Mouse (Mus musculus): ENCODE results near the gene Cavin4. TPM values are rescaled to one million over a fixed set of nuclear protein-coding genes. Genes with fewer than 3 reads are reported as not detected.
A peak's percentile ranks its signal among the peaks of the same experiment; 100 is the strongest.
"Not testable (repeated sequence)": the region's sequence is repeated elsewhere in the genome, so short reads cannot be mapped to it uniquely, and the experiment has no call there.

Cavin4 gene
- polyA plus RNA-seq, 1 experiment from 2014 or later = 0.88 TPM

- Histone ChIP-seq H3K27me3 (replicated peaks; ENCODE audit: control insufficient read depth, insufficient read depth, low read length) (no peaks in the 10 kb centered on the region), H3K9ac (ENCODE audit: low read depth, low read length) (no peak overlapping the region), H3K36me3 (ENCODE audit: control insufficient read depth, insufficient read depth, low read length) (0 out of 2 replicates have a peak, but pooled peaks cover 2% of the 10 kb centered on the region), H3K4me1 (ENCODE audit: control insufficient read depth, insufficient read depth, low read depth, low read length) (no peaks in the 10 kb centered on the region), H3K27ac (ENCODE audit: low read depth, low read length) (no peak overlapping the region), H3K9me3 (ENCODE audit: control insufficient read depth, low read length) (no peaks in the 10 kb centered on the region), H3K4me3 (ENCODE audit: low read length) (no peak overlapping the region), H3K4me2 (ENCODE audit: low read length) (no peak overlapping the region)
- ATAC-seq = no peak
- 85% methylated on average over 9 of the region's 9 CpGs for WGBS
Measured at GRCm38 (mm10) chr4:48678793-48679192, 15.5 kb downstream of the Cavin4 start.

GRCm38 (mm10) chr4:48679728-48680127 is 16.4 kb downstream of the Cavin4 start:
- not testable (repeated sequence) for H3K4me2 ChIP-seq (ENCODE audit: low read length); H3K27ac ChIP-seq (ENCODE audit: low read depth, low read length); H3K9ac ChIP-seq (ENCODE audit: low read depth, low read length); H3K4me3 ChIP-seq (ENCODE audit: low read length); H3K9me3 ChIP-seq (ENCODE audit: control insufficient read depth, low read length); H3K36me3 ChIP-seq (ENCODE audit: control insufficient read depth, insufficient read depth, low read length); H3K4me1 ChIP-seq (ENCODE audit: control insufficient read depth, insufficient read depth, low read depth, low read length); H3K27me3 ChIP-seq (replicated peaks; ENCODE audit: control insufficient read depth, insufficient read depth, low read length)
- WGBS = 88% methylated on average over 4 of the region's 6 CpGs
- 0 out of 2 replicates have a peak, but pooled peaks have one; percentile 40 for ATAC-seq

DNA sequence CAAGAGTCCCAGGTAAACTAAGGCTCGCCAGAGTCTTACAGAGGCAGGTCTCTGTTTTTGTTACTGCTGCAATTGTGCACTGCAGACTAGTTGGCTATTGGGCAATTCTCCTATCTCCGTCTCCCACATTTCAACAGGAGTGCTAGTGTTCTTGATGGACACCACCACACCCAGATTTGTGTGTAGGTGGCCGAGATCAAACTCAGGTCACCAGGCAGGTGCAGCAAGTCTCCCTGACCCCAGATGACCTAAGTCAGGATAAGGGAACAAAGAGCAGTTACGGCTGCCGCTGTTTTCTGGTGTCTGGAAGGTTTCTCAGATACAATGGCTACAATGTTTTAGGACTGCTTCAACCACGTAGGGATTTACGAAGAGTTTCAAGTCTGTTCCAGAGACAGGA is 16.9 kb downstream of the Cavin4 start:
- WGBS = 79% methylated on average over 7 of the region's 7 CpGs
- Histone ChIP-seq H3K9ac (ENCODE audit: low read depth, low read length) (no peak overlapping the region), H3K27me3 (replicated peaks; ENCODE audit: control insufficient read depth, insufficient read depth, low read length) (no peaks in the 10 kb centered on the region), H3K27ac (ENCODE audit: low read depth, low read length) (no peak overlapping the region), H3K4me3 (ENCODE audit: low read length) (no peak overlapping the region), H3K4me2 (ENCODE audit: low read length) (no peak overlapping the region), H3K4me1 (ENCODE audit: control insufficient read depth, insufficient read depth, low read depth, low read length) (no peaks in the 10 kb centered on the region), H3K36me3 (ENCODE audit: control insufficient read depth, insufficient read depth, low read length) (no peaks in the 10 kb centered on the region), H3K9me3 (ENCODE audit: control insufficient read depth, low read length) (no peaks in the 10 kb centered on the region)
- no peak for ATAC-seq

DNA sequence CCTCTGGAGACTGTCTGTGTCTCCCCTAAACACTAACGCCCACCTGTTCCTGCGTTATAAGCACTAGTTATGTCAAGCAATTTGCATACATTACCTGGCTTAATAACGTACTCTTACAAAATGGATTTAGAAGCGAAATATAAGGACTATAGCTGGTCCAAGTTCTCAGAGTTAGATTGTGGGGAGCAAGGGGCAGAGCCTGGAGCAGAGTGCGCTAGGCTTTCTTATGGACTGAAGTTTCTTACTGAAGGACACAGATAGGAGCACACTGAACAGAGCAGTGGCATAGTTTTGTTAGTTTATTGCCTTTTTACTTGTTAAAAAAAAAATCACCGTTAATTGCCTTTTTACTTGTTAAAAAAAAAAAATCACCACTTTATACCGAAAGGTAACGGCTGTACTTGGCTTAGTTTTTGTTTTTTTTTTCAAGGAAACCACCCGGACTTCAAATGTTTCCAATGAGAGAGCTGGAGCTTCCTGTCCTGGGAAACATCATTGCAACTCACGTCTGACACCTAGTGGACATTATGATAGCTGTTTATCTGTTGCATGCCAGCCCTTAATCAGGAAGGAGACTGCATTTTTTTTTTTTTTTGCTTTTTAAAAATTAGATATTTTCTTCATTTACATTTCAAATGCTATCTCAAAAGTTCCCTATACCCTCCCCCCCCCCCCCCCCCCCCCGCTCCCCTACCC is 17.5 kb downstream of the Cavin4 start:
- H3K36me3 ChIP-seq (ENCODE audit: control insufficient read depth, insufficient read depth, low read length) = no peaks in the 10 kb centered on the region
- H3K4me1 ChIP-seq (ENCODE audit: control insufficient read depth, insufficient read depth, low read depth, low read length) = no peaks in the 10 kb centered on the region
- WGBS = 43% methylated on average over 10 of the region's 11 CpGs
- H3K27me3 ChIP-seq (replicated peaks; ENCODE audit: control insufficient read depth, insufficient read depth, low read length) = no peaks in the 10 kb centered on the region
- no peak overlapping the region for H3K27ac ChIP-seq (ENCODE audit: low read depth, low read length)
- H3K9me3 ChIP-seq (ENCODE audit: control insufficient read depth, low read length) = no peaks in the 10 kb centered on the region
- no peak overlapping the region for H3K4me3 ChIP-seq (ENCODE audit: low read length)
- H3K9ac ChIP-seq (ENCODE audit: low read depth, low read length) = no peak overlapping the region
- no peak overlapping the region for H3K4me2 ChIP-seq (ENCODE audit: low read length)
- no peak for ATAC-seq

- no peak overlapping the region for H3K4me2 ChIP-seq (ENCODE audit: low read length)
- no peaks in the 10 kb centered on the region for H3K27me3 ChIP-seq (replicated peaks; ENCODE audit: control insufficient read depth, insufficient read depth, low read length)
- no peaks in the 10 kb centered on the region for H3K4me1 ChIP-seq (ENCODE audit: control insufficient read depth, insufficient read depth, low read depth, low read length)
- no peaks in the 10 kb centered on the region for H3K9me3 ChIP-seq (ENCODE audit: control insufficient read depth, low read length)
- no peaks in the 10 kb centered on the region for H3K36me3 ChIP-seq (ENCODE audit: control insufficient read depth, insufficient read depth, low read length)
- H3K9ac ChIP-seq (ENCODE audit: low read depth, low read length) = no peak overlapping the region
- ATAC-seq = no peak
- WGBS = 86% methylated on average over 8 of the region's 8 CpGs
- no peak overlapping the region for H3K4me3 ChIP-seq (ENCODE audit: low read length)
- no peak overlapping the region for H3K27ac ChIP-seq (ENCODE audit: low read depth, low read length)
Measured at GRCm38 (mm10) chr4:48683126-48683525, 19.8 kb downstream of the Cavin4 start.

DNA sequence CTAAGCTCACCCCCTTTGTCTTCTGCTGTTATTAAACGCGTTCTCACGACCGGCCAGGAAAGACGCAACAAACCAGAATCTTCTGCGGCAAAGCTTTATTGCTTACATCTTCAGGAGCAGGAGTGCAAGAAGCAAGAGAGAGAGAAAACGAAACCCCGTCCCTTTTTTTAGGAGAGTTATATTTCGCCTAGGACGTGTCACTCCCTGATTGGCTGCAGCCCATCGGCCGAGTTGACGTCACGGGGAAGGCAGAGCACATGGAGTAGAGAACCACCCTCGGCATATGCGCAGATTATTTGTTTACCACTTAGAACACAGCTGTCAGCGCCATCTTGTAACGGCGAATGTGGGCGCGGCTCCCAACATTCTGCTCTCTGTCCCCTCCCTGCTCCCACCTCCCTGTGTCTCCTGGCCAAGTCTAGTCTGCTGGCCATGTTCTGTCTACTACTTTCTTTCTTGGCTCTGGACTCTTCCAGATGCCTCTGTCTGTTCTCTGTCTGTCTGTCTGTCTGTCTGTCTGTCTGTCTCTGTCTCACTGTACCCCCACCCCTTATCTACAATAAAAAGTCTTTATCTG is 20.4 kb downstream of the Cavin4 start:
- not testable (repeated sequence) for H3K36me3 ChIP-seq (ENCODE audit: control insufficient read depth, insufficient read depth, low read length); H3K27me3 ChIP-seq (replicated peaks; ENCODE audit: control insufficient read depth, insufficient read depth, low read length); ATAC-seq; H3K4me1 ChIP-seq (ENCODE audit: control insufficient read depth, insufficient read depth, low read depth, low read length); H3K9ac ChIP-seq (ENCODE audit: low read depth, low read length); H3K9me3 ChIP-seq (ENCODE audit: control insufficient read depth, low read length); H3K4me2 ChIP-seq (ENCODE audit: low read length); H3K27ac ChIP-seq (ENCODE audit: low read depth, low read length); H3K4me3 ChIP-seq (ENCODE audit: low read length)
- 92% methylated on average over 13 of the region's 21 CpGs for WGBS

GRCm38 (mm10) chr4:48684593-48685187 is 21.4 kb downstream of the Cavin4 start:
- Histone ChIP-seq H3K4me1 (ENCODE audit: control insufficient read depth, insufficient read depth, low read depth, low read length) (no peaks in the 10 kb centered on the region), H3K9me3 (ENCODE audit: control insufficient read depth, low read length) (no peaks in the 10 kb centered on the region), H3K4me2 (ENCODE audit: low read length) (no peak overlapping the region), H3K36me3 (ENCODE audit: control insufficient read depth, insufficient read depth, low read length) (no peaks in the 10 kb centered on the region), H3K27ac (ENCODE audit: low read depth, low read length) (no peak overlapping the region), H3K4me3 (ENCODE audit: low read length) (no peak overlapping the region), H3K9ac (ENCODE audit: low read depth, low read length) (no peak overlapping the region), H3K27me3 (replicated peaks; ENCODE audit: control insufficient read depth, insufficient read depth, low read length) (no peaks in the 10 kb centered on the region)
- 89% methylated on average over 7 of the region's 7 CpGs for WGBS
- no peak for ATAC-seq

DNA sequence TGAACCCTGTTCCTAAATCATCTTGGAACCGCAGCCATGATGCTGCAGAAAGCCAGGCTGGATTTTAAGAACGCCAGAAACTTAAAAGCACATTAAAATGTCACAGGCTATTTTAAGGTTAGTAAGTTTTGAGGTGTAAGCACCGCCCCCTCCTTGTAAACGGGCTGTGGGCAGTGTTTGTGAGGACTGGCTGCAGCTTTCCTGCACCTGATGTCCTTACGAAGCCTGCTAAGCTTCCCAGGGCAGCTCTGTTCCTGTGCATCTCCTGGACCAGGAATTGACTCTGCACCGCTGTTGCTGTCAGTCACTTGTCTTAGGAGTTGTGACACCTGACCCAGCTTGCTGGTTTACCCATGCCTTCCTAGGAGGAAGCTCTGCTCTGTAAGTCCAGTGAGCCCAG is 24.8 kb downstream of the Cavin4 start:
- Histone ChIP-seq H3K4me3 (ENCODE audit: low read length) (no peak overlapping the region), H3K27ac (ENCODE audit: low read depth, low read length) (no peak overlapping the region), H3K4me2 (ENCODE audit: low read length) (no peak overlapping the region), H3K36me3 (ENCODE audit: control insufficient read depth, insufficient read depth, low read length) (no peaks in the 10 kb centered on the region), H3K9me3 (ENCODE audit: control insufficient read depth, low read length) (no peaks in the 10 kb centered on the region), H3K4me1 (ENCODE audit: control insufficient read depth, insufficient read depth, low read depth, low read length) (peaks cover 9% of the 10 kb centered on the region), H3K9ac (ENCODE audit: low read depth, low read length) (no peak overlapping the region), H3K27me3 (replicated peaks; ENCODE audit: control insufficient read depth, insufficient read depth, low read length) (no peaks in the 10 kb centered on the region)
- ATAC-seq = no peak
- 88% methylated on average over 6 of the region's 6 CpGs for whole genome bisulfite sequencing

- Histone ChIP-seq H3K4me1 (ENCODE audit: control insufficient read depth, insufficient read depth, low read depth, low read length) (peaks cover 9% of the 10 kb centered on the region), H3K27ac (ENCODE audit: low read depth, low read length) (no peak overlapping the region), H3K9me3 (ENCODE audit: control insufficient read depth, low read length) (no peaks in the 10 kb centered on the region), H3K4me2 (ENCODE audit: low read length) (no peak overlapping the region), H3K9ac (ENCODE audit: low read depth, low read length) (no peak overlapping the region), H3K4me3 (ENCODE audit: low read length) (no peak overlapping the region), H3K36me3 (ENCODE audit: control insufficient read depth, insufficient read depth, low read length) (no peaks in the 10 kb centered on the region), H3K27me3 (replicated peaks; ENCODE audit: control insufficient read depth, insufficient read depth, low read length) (no peaks in the 10 kb centered on the region)
- WGBS = 61% methylated on average over 9 of the region's 9 CpGs
- peak; percentile 74 for ATAC-seq
Measured at GRCm38 (mm10) chr4:48690640-48691039, 27.3 kb downstream of the Cavin4 start.
